Mouse (Mus musculus) stomach, postnatal 0 days (tissue): ENCODE data around the gene Tars. TPM values are rescaled to one million over a fixed set of nuclear protein-coding genes. Genes with fewer than 3 reads are reported as not detected.

Source experiments
- ATAC-seq: fragments of 200-750 bp; cut with Nextera tagmentation; 2 replicates; pipeline ENCODE4 v1.8.0; 2017; ENCODE audit not compliant: low FRiP score, low TSS enrichment
- DNase-seq: peaks from one replicate; pipeline ENCODE4 v3.0.0-alpha.2; 2016; ENCODE audit warnings: low spot score
- H3K27ac ChIP-seq: fragments of 300-500 bp; sonication (generic); replicated peaks from 2 replicates; pipeline ENCODE4 v1.5.1; 2014; ENCODE audit warnings: mild to moderate bottlenecking, control low read depth
- H3K27me3 ChIP-seq: fragments of 300-500 bp; sonication (generic); 2 replicates; pipeline ENCODE4 v1.6.1; 2014; ENCODE audit warnings: low read length; ENCODE audit not compliant: control insufficient read depth, insufficient read depth
- H3K36me3 ChIP-seq: fragments of 300-500 bp; sonication (generic); 2 replicates; pipeline ENCODE4 v1.6.1; 2014; ENCODE audit warnings: low read length, mixed read lengths; ENCODE audit not compliant: control insufficient read depth, insufficient read depth
- H3K4me1 ChIP-seq: fragments of 300-500 bp; sonication (generic); replicated peaks from 2 replicates; pipeline ENCODE4 v1.6.1; 2014; ENCODE audit warnings: antibody characterized with exemption; ENCODE audit not compliant: control insufficient read depth, insufficient read depth
- H3K4me2 ChIP-seq: fragments of 300-500 bp; sonication (generic); replicated peaks from 2 replicates; pipeline ENCODE4 v1.6.1; 2014; ENCODE audit warnings: low read depth, mild to moderate bottlenecking, control low read depth, moderate library complexity
- H3K4me3 ChIP-seq: fragments of 300-500 bp; sonication (generic); 2 replicates; pipeline ENCODE4 v1.5.1; 2014; ENCODE audit warnings: low read depth, low read length, control low read depth
- H3K9ac ChIP-seq: fragments of 300-500 bp; sonication (generic); 2 replicates; pipeline ENCODE4 v1.6.1; 2014; ENCODE audit warnings: mild to moderate bottlenecking, low read length, control low read depth, mixed read lengths
- H3K9me3 ChIP-seq: fragments of 300-500 bp; sonication (generic); 2 replicates; pipeline ENCODE4 v1.6.1; 2016; ENCODE audit warnings: low read length; ENCODE audit not compliant: control insufficient read depth
- CTCF ChIP-seq: IDR thresholded peaks from 2 replicates; pipeline ENCODE4 v1.5.1; 2016; ENCODE audit warnings: antibody characterized with exemption, low read depth, mild to moderate bottlenecking, moderate library complexity
- EP300 ChIP-seq: optimal IDR thresholded peaks from 2 replicates; pipeline ENCODE3; 2016; ENCODE audit warnings: antibody characterized with exemption
- WGBS: fragments of 180-500 bp; shearing (Covaris S2); extraction: QIAGEN DNeasy Blood & Tissue Kit; methylation state at CpG from one replicate; pipeline ENCODE4 v1.1.7; 2014; 5-methylcytosine and 5-hydroxymethylcytosine counted together
- polyA plus RNA-seq: library from polyadenylated mRNA; unstranded; fragments of >200 nt; fragmentation: Nextera tagmentation; extraction: Ambion mirVana; gene quantifications from 2 replicates; pipeline ENCODE4 v1.2.1, GENCODE M21; 2015

Tars gene
- polyA plus RNA-seq, 1 experiment from 2014 or later: 37.0 TPM

DNA sequence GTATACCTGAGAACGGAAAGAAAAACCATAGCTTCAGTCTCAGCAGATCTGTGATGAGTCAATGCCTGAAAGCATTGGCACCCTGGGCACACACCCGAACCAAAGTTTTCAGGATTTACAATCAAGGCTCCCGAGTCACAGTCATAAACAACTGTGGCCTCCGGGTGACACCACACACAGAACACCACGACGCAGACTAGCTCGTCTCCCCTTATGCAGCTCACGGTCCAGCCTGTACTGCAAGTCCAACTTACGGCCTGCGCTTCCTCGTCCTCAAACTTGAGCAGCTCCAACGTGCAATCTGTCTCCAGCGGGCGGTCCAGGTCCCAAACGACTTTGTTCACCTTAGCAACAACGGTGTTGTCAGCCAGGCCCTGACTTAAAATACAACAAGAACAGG, 6.6 kb downstream of the Tars start:
- no peak overlapping the region for H3K4me3 ChIP-seq
- DNase-seq (no peak), ATAC-seq (no peak)
- H3K27ac ChIP-seq: no peak overlapping the region
- no peaks in the 10 kb centered on the region for H3K27me3 ChIP-seq
- peaks cover 41% of the 10 kb centered on the region for H3K36me3 ChIP-seq
- H3K9ac ChIP-seq: no peak overlapping the region
- no peaks in the 10 kb centered on the region for H3K9me3 ChIP-seq
- WGBS: 95% methylated on average over 16 of the region's 16 CpGs
- H3K4me2 ChIP-seq: no peak overlapping the region
- no peak for TF ChIP-seq EP300
- TF ChIP-seq CTCF: no peak
- no peaks in the 10 kb centered on the region for H3K4me1 ChIP-seq

DNA sequence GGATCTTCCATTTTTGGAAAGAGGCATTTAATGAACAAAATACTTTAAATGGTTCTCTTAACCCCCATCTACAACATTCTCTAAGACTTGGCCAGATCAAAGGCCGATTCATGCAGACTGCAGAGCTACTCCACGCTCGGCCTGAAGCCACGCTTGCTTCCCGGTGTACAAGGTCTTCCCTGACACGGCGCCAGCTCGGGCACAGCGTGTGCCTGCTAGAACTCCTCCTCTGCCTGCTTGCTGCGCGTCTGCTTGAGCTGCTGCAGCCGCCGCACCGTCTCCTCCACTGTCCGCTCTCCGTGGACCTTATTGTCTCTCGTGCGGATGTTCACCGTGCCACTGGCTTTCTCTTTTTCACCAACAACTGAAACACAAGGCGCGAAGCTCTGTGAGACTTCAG, 15.7 kb downstream of the Tars start:
- H3K9ac ChIP-seq: no peak overlapping the region
- no peak overlapping the region for H3K4me2 ChIP-seq
- 93% methylated on average over 21 of the region's 21 CpGs for WGBS
- no peak for TF ChIP-seq CTCF
- no peak for TF ChIP-seq EP300
- no peaks in the 10 kb centered on the region for H3K27me3 ChIP-seq
- no peak overlapping the region for H3K27ac ChIP-seq
- no peak overlapping the region for H3K4me3 ChIP-seq
- ATAC-seq (no peak), DNase-seq (no peak)
- no peaks in the 10 kb centered on the region for H3K4me1 ChIP-seq
- H3K36me3 ChIP-seq: peaks cover 36% of the 10 kb centered on the region
- H3K9me3 ChIP-seq: no peaks in the 10 kb centered on the region

DNA sequence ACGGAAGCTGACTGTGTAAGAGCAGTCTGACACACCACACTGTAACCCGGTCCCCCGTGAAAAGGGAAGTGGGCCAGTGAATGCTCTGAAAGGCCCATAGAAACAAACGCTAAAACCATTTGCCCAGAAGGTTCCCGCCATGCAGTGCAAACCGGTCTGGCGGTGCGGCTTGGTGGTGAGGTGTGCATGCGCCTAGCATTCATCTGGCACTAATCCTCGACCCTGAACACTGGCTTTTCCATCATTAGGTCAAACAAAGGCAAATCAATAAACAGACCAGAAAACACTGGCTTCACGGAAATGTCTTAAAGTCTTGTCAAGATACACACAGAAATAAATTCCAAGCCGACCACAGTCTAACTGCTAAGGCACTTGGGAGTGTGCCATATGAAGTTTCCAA, 16.9 kb downstream of the Tars start:
- H3K27ac ChIP-seq: no peak overlapping the region
- DNase-seq (no peak), ATAC-seq (no peak)
- no peak overlapping the region for H3K4me2 ChIP-seq
- H3K4me3 ChIP-seq: no peak overlapping the region
- no peak overlapping the region for H3K9ac ChIP-seq
- no peaks in the 10 kb centered on the region for H3K9me3 ChIP-seq
- H3K27me3 ChIP-seq: no peaks in the 10 kb centered on the region
- H3K36me3 ChIP-seq: peaks cover 27% of the 10 kb centered on the region
- 72% methylated on average over 12 of the region's 12 CpGs for WGBS
- TF ChIP-seq CTCF: no peak
- TF ChIP-seq EP300: no peak
- H3K4me1 ChIP-seq: no peaks in the 10 kb centered on the region

DNA sequence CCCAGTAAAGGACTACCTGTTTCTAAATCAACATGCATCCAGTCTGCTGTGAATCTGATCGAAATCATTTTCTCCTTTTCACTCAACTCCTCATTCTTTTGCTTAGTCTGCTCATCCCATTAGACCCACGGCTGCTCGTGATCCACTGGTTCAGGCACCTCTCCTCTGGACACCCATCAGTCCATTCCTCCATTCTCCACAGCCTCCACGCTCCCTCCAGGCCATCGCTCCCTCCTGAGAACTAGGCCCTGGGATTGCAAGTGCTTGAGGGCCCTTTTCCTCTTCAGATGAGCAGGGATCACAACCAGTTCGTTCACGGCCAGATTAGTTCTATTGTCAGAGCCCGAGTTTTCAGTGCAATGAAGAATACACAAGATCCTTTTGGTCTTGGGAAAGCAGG, 18.8 kb downstream of the Tars start:
- no peak overlapping the region for H3K9ac ChIP-seq
- H3K4me3 ChIP-seq: no peak overlapping the region
- H3K9me3 ChIP-seq: no peaks in the 10 kb centered on the region
- 91% methylated on average over 8 of the region's 8 CpGs for WGBS
- no peak overlapping the region for H3K27ac ChIP-seq
- H3K27me3 ChIP-seq: no peaks in the 10 kb centered on the region
- no peak overlapping the region for H3K4me2 ChIP-seq
- no peak for DNase-seq
- TF ChIP-seq CTCF: no peak
- no peak for TF ChIP-seq EP300
- H3K36me3 ChIP-seq: peaks cover 13% of the 10 kb centered on the region
- no peaks in the 10 kb centered on the region for H3K4me1 ChIP-seq
- no peak for ATAC-seq

DNA sequence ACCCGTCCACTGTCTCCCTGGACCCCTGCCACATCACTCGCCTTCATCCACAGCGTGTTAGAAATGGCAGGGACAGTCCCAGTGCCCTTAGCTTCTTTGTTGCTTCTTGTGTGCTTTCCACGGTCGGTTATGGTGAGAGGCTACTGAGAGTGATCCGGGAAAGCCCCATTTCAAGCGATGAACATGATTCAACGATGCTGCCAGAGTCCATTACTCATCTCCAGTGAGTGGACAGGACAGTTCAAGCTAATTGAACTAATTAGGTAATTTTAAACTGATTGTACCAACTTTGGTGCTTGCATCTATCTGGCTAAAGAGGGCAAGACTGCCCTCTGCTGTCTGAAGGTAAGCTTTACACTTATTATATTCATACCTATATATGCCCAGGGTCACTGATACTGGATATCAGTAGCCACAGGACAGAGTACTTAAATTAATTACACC, 19.4 kb downstream of the Tars start:
- 45% methylated on average over 8 of the region's 8 CpGs for WGBS
- no peak overlapping the region for H3K4me2 ChIP-seq
- H3K4me3 ChIP-seq: no peak overlapping the region
- H3K36me3 ChIP-seq: peaks cover 13% of the 10 kb centered on the region
- no peaks in the 10 kb centered on the region for H3K4me1 ChIP-seq
- no peaks in the 10 kb centered on the region for H3K27me3 ChIP-seq
- H3K9ac ChIP-seq: no peak overlapping the region
- H3K27ac ChIP-seq: no peak overlapping the region
- no peak for DNase-seq
- TF ChIP-seq EP300 (no peak), CTCF (peak; percentile 84)
- no peaks in the 10 kb centered on the region for H3K9me3 ChIP-seq
- no peak; the same call in 1 of the 2 replicates for ATAC-seq

DNA sequence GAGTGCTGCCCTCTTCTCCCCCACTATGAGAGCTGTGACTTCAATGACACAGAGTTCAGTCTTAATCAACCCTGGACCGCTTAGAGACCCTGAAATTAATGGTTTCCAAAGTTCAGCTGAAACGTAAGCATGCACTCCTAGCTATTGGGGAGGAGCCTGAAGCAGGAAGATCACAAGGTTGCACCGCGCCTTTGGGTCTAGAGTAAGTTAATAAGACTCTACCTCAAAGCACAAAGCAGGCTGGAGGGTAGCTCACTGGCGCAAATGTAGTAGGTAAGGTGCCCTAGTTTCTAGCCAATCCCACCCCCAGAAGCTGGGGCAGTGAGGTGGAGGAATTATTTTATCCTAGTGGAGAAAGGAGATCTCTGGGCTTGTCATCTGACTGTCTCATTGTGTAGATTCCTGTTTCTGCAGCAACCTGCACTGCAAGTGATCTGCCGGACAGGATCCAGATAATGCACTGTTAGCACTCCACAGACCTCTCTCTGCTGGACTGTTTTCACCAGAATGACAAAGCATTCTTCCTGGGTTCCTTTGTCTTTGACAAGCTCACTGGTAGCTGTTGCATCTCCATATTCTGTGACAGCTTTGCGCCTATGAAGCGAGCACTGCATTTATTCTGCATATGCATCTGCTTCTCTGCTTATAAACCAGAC, 19.9 kb downstream of the Tars start:
- ATAC-seq (no peak), DNase-seq (no peak)
- Histone ChIP-seq H3K4me3 (no peak overlapping the region), H3K36me3 (peaks cover 9% of the 10 kb centered on the region), H3K27me3 (no peaks in the 10 kb centered on the region), H3K9me3 (no peaks in the 10 kb centered on the region), H3K9ac (no peak overlapping the region), H3K27ac (no peak overlapping the region), H3K4me1 (no peaks in the 10 kb centered on the region), H3K4me2 (no peak overlapping the region)
- WGBS: 75% methylated on average over 8 of the region's 8 CpGs
- TF ChIP-seq EP300: no peak
- TF ChIP-seq CTCF: no peak
